Mouse (Mus musculus) cerebellum, postnatal 14 days (tissue): ENCODE measurements at regions not wholly inside any gene's neighbourhood (a gene's known extent, or its start where the extent isn't known, plus 50 kb on each side); places are given as distances from the start of the nearest gene placed in this dataset.
"Not testable (repeated sequence)": the region's sequence is repeated elsewhere in the genome, so short reads cannot be mapped to it uniquely, and the experiment has no call there.

Experiments
- DNase-seq, 2 experiments: peaks; one replicate each; pipeline ENCODE4 v3.0.0; 2021; ENCODE audit warnings: mixed read lengths in 2 of 2

- DNase-seq = peak; percentile 70 to 81
Measured at GRCm38 (mm10) chr17:62286086-62287080, 594.7 kb downstream of the Efna5 start.

- no peak for DNase-seq
Measured at GRCm38 (mm10) chr17:62280201-62280600, 600.9 kb downstream of the Efna5 start.

- no peak for DNase-seq
Measured at GRCm38 (mm10) chr17:62271399-62271798, 609.7 kb downstream of the Efna5 start.

- no peak for DNase-seq
Measured at GRCm38 (mm10) chr17:62269279-62269678, 611.8 kb downstream of the Efna5 start.

GRCm38 (mm10) chr17:62253448-62253847, 627.7 kb downstream of the Efna5 start:
- no peak for DNase-seq

- DNase-seq = no peak
Measured at GRCm38 (mm10) chr17:62248011-62248410, 633.1 kb downstream of the Efna5 start.

- no peak for DNase-seq
Measured at GRCm38 (mm10) chr17:62246650-62247049, 634.5 kb downstream of the Efna5 start.

- no peak for DNase-seq
Measured at GRCm38 (mm10) chr17:62230939-62231338, 650.2 kb downstream of the Efna5 start.

- DNase-seq = no peak
Measured at GRCm38 (mm10) chr17:62210441-62211025, 670.6 kb downstream of the Efna5 start.

GRCm38 (mm10) chr17:62202658-62203057, 678.5 kb downstream of the Efna5 start:
- DNase-seq = no peak

GRCm38 (mm10) chr17:62200491-62200890, 680.6 kb downstream of the Efna5 start:
- DNase-seq = no peak

GRCm38 (mm10) chr17:62199559-62199958, 681.6 kb downstream of the Efna5 start:
- DNase-seq = no peak

- DNase-seq = no peak
Measured at GRCm38 (mm10) chr17:62178612-62179210, 702.4 kb downstream of the Efna5 start.

GRCm38 (mm10) chr17:62176336-62176735, 704.8 kb downstream of the Efna5 start:
- peak; percentile 22 to 28 for DNase-seq

GRCm38 (mm10) chr17:62172305-62172704, 708.8 kb downstream of the Efna5 start:
- DNase-seq = no peak

GRCm38 (mm10) chr17:62171532-62171931, 709.6 kb downstream of the Efna5 start:
- no peak for DNase-seq

GRCm38 (mm10) chr17:62161457-62161856, 719.7 kb downstream of the Efna5 start:
- DNase-seq = no peak

- DNase-seq = no peak
Measured at GRCm38 (mm10) chr17:62160301-62160700, 720.8 kb downstream of the Efna5 start.

- DNase-seq = no peak
Measured at GRCm38 (mm10) chr17:62135050-62135449, 746.1 kb downstream of the Efna5 start.

- DNase-seq = not testable (repeated sequence)
Measured at GRCm38 (mm10) chr17:62111703-62112102, 769.4 kb downstream of the Efna5 start.

- DNase-seq = no peak
Measured at GRCm38 (mm10) chr17:62109052-62109451, 772.1 kb downstream of the Efna5 start.

GRCm38 (mm10) chr17:62083281-62083680, 797.8 kb downstream of the Efna5 start:
- DNase-seq = no peak

GRCm38 (mm10) chr17:62077604-62078003, 803.5 kb downstream of the Efna5 start:
- DNase-seq = no peak

GRCm38 (mm10) chr17:62064939-62065338, 816.2 kb downstream of the Efna5 start:
- no peak for DNase-seq
